In the genomic region with DNA sequence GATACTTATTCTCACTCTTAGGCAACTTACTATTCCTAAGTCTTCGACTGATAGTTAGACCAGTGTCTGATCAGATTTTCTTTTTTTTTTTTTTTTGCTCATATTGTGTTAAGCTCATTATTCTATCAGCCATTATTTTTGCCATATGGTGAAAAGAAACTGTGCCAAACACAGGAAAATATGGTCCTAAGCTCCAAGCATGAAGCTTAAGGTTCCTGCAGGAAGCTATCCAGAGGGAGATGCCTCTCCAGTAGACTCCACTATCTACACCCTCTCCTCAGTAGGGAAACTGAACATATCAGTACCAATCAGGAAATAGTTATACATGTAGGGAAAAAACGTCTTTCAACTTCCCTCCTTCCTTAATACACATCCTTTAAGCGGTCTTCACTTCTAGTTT, we compare ENCODE assay signal across 34 mouse cellular contexts.
"Had no signal": no experiment of that assay in that cellular context is flagged by ENCODE, and none has a peak within 500 bp of the region (broad histone marks: within the 10 kb centered on the region; RNA-seq: fewer than 3 reads in every experiment).

No protein-coding gene starts in this region.

- H3K4me3 ChIP-seq: heart, embryonic 12.5 days; heart, embryonic 13.5 days; heart, embryonic 15.5 days; hindbrain, embryonic 10.5 days; hindbrain, embryonic 12.5 days; hindbrain, embryonic 13.5 days; hindbrain, embryonic 15.5 days; intestine, embryonic 15.5 days; kidney, embryonic 15.5 days; layer of hippocampus, adult 2 months; left cerebral cortex, adult 2 months had no signal

- H3K4me1 ChIP-seq: heart, embryonic 12.5 days; heart, embryonic 13.5 days; heart, embryonic 15.5 days; hindbrain, embryonic 10.5 days; hindbrain, embryonic 12.5 days; hindbrain, embryonic 13.5 days; hindbrain, embryonic 15.5 days; intestine, embryonic 15.5 days; kidney, embryonic 15.5 days had no signal

- DNase-seq: heart, postnatal 10 days; heart, postnatal 14 days; heart, postnatal 36 days; heart, postnatal 4 days; kidney, adult 11 months; kidney, adult 18-20 months; kidney, adult 2 months; kidney, adult 8-10 months; kidney, adult 9 months; kidney, postnatal 10 days; kidney, postnatal 14 days; kidney, postnatal 25 days; kidney, postnatal 36 days; kidney, postnatal 4 days; layer of hippocampus, adult 9-11 months; layer of hippocampus, postnatal 36 days had no signal

- H3K27ac ChIP-seq: heart, embryonic 13.5 days; heart, embryonic 15.5 days; hindbrain, embryonic 10.5 days; hindbrain, embryonic 12.5 days; hindbrain, embryonic 13.5 days; hindbrain, embryonic 14.5 days; hindbrain, embryonic 15.5 days; hindbrain, postnatal 0 days; intestine, embryonic 15.5 days; kidney, embryonic 15.5 days; kidney, postnatal 0 days; layer of hippocampus, adult 2 months; left cerebral cortex, adult 2 months had no signal

- H3K27me3 ChIP-seq: heart, embryonic 12.5 days; heart, embryonic 13.5 days; heart, embryonic 15.5 days; hindbrain, embryonic 12.5 days; hindbrain, embryonic 13.5 days; hindbrain, embryonic 15.5 days; intestine, embryonic 15.5 days; kidney, embryonic 15.5 days had no signal

- ATAC-seq: hindbrain, embryonic 16.5 days; hindbrain, postnatal 0 days; inflammation-experienced regulatory T-cells, adult 6 months; intestine, embryonic 15.5 days; intestine, embryonic 16.5 days; intestine, postnatal 0 days had no signal
